Mouse (Mus musculus): Measurements from ENCODE around the gene Hist1h2bm. TPM values are rescaled to one million over a fixed set of nuclear protein-coding genes. Genes with fewer than 3 reads are reported as not detected.

Hist1h2bm gene
- polyA plus RNA-seq (2017; shearing (Covaris generic)), result not detected

GRCm38 (mm10) chr13:21721757-21722372 is at the start of gene Hist1h2bm:
Hist1h2bm (plus strand) TSS chr13:21722044.

GRCm38 (mm10) chr13:21677305-21677704 is 44.5 kb upstream of the Hist1h2bm start, which contains the start of gene Olfr1360:
Olfr1360 (minus strand) TSS chr13:21677405.

GRCm38 (mm10) chr13:21697811-21698210 is 24.0 kb upstream of the Hist1h2bm start, which contains the start of gene Olfr1359:
Olfr1359 (plus strand) TSS chr13:21698111.

GRCm38 (mm10) chr13:21715864-21716539 is 5.8 kb upstream of the Hist1h2bm start, which contains the start of the genes Hist1h2bl and Hist1h2ai:
Hist1h2bl (minus strand) TSS chr13:21716143.
Hist1h2ai (plus strand) TSS chr13:21716422.

GRCm38 (mm10) chr13:21717397-21718357 is 4.2 kb upstream of the Hist1h2bm start, which contains the start of gene Hist1h3h:
Hist1h3h (plus strand) TSS chr13:21717659.

GRCm38 (mm10) chr13:21734906-21735767 is 13.3 kb downstream of the Hist1h2bm start, which contains the start of gene Hist1h4j:
Hist1h4j (plus strand) TSS chr13:21735064.

GRCm38 (mm10) chr13:21750159-21751017 is 28.5 kb downstream of the Hist1h2bm start, which contains the start of gene Hist1h4k:
Hist1h4k (minus strand) TSS chr13:21750505.

GRCm38 (mm10) chr13:21753524-21754285 is 31.9 kb downstream of the Hist1h2bm start, which contains the start of the genes Hist1h2ak and Hist1h2bn:
Hist1h2ak (minus strand) TSS chr13:21753827.
Hist1h2bn (plus strand) TSS chr13:21754123.

Other genes with a start within 250 kb of the Hist1h2bm start
- gene Zkscan4, start 243.1 kb upstream of the Hist1h2bm start, polyA plus RNA-seq (2017; shearing (Covaris generic)), result not detected
- not detected for gene Gm10065, start 242.6 kb upstream of the Hist1h2bm start, polyA plus RNA-seq (2017; shearing (Covaris generic))
- gene AK157302, start 226.8 kb upstream of the Hist1h2bm start, polyA plus RNA-seq (2017; shearing (Covaris generic)), result 0.15 TPM
- 23.5 TPM for gene Gm11273, start 220.6 kb upstream of the Hist1h2bm start, polyA plus RNA-seq (2017; shearing (Covaris generic))
- gene Zkscan8, start 190.9 kb upstream of the Hist1h2bm start, polyA plus RNA-seq (2017; shearing (Covaris generic)), result 7.7 TPM
- not detected for gene Olfr1366, start 179.2 kb upstream of the Hist1h2bm start, polyA plus RNA-seq (2017; shearing (Covaris generic))
- not detected for gene Olfr1535, start 162.2 kb upstream of the Hist1h2bm start, polyA plus RNA-seq (2017; shearing (Covaris generic))
- gene Olfr1364, start 140.3 kb upstream of the Hist1h2bm start, polyA plus RNA-seq (2017; shearing (Covaris generic)), result not detected
- gene Olfr1362, start 108.0 kb upstream of the Hist1h2bm start, polyA plus RNA-seq (2017; shearing (Covaris generic)), result not detected
- not detected for gene Olfr11, start 79.5 kb upstream of the Hist1h2bm start, polyA plus RNA-seq (2017; shearing (Covaris generic))
- gene Olfr1361, start 58.7 kb upstream of the Hist1h2bm start, polyA plus RNA-seq (2017; shearing (Covaris generic)), result not detected
- gene Olfr1360, start 44.6 kb upstream of the Hist1h2bm start, polyA plus RNA-seq (2017; shearing (Covaris generic)), result not detected
- gene Olfr1359, start 23.9 kb upstream of the Hist1h2bm start, polyA plus RNA-seq (2017; shearing (Covaris generic)), result not detected
- not detected for gene Hist1h2bl, start 5.9 kb upstream of the Hist1h2bm start, polyA plus RNA-seq (2017; shearing (Covaris generic))
- gene Hist1h2ai, start 5.6 kb upstream of the Hist1h2bm start, polyA plus RNA-seq (2017; shearing (Covaris generic)), result not detected
- gene Hist1h3h, start 4.4 kb upstream of the Hist1h2bm start, polyA plus RNA-seq (2017; shearing (Covaris generic)), result not detected
- gene Hist1h4j, start 13.0 kb downstream of the Hist1h2bm start, polyA plus RNA-seq (2017; shearing (Covaris generic)), result not detected
- gene Hist1h4k, start 28.5 kb downstream of the Hist1h2bm start, polyA plus RNA-seq (2017; shearing (Covaris generic)), result 25.5 TPM
- not detected for gene Hist1h2ak, start 31.8 kb downstream of the Hist1h2bm start, polyA plus RNA-seq (2017; shearing (Covaris generic))
- 4.6 TPM for gene Hist1h2bn, start 32.1 kb downstream of the Hist1h2bm start, polyA plus RNA-seq (2017; shearing (Covaris generic))
- gene Hist1h1b, start 58.6 kb downstream of the Hist1h2bm start, polyA plus RNA-seq (2017; shearing (Covaris generic)), result 4.1 TPM
- 0.91 TPM for gene Hist1h3i, start 61.3 kb downstream of the Hist1h2bm start, polyA plus RNA-seq (2017; shearing (Covaris generic))
- gene Hist1h2an, start 65.2 kb downstream of the Hist1h2bm start, polyA plus RNA-seq (2017; shearing (Covaris generic)), result not detected
- not detected for gene Hist1h2bp, start 65.4 kb downstream of the Hist1h2bm start, polyA plus RNA-seq (2017; shearing (Covaris generic))
- gene Hist1h2bq, start 88.2 kb downstream of the Hist1h2bm start, polyA plus RNA-seq (2017; shearing (Covaris generic)), result 5.5 TPM
- gene Hist1h2ao, start 88.4 kb downstream of the Hist1h2bm start, polyA plus RNA-seq (2017; shearing (Covaris generic)), result not detected
- gene Hist1h4m, start 89.7 kb downstream of the Hist1h2bm start, polyA plus RNA-seq (2017; shearing (Covaris generic)), result 26.8 TPM
- gene Hist1h4n, start 110.2 kb downstream of the Hist1h2bm start, polyA plus RNA-seq (2017; shearing (Covaris generic)), result not detected
- 44.7 TPM for gene Hist1h2ap, start 111.5 kb downstream of the Hist1h2bm start, polyA plus RNA-seq (2017; shearing (Covaris generic))
- gene Hist1h2br, start 111.7 kb downstream of the Hist1h2bm start, polyA plus RNA-seq (2017; shearing (Covaris generic)), result 5.6 TPM
- gene Zfp184, start 223.1 kb downstream of the Hist1h2bm start, polyA plus RNA-seq (2017; shearing (Covaris generic)), result 0.17 TPM